Mouse (Mus musculus) liver, postnatal 0 days (tissue): ENCODE data around the gene Ampd2. TPM values are rescaled to one million over a fixed set of nuclear protein-coding genes. Genes with fewer than 3 reads are reported as not detected.

Experiments
- ATAC-seq: fragments of 200-750 bp; cut with Nextera tagmentation; 2 replicates; pipeline ENCODE4 v1.8.0; 2017; ENCODE audit warnings: mild to moderate bottlenecking, moderate library complexity
- DNase-seq: peaks from one replicate; pipeline ENCODE4 v3.0.0-alpha.2; 2016
- H3K27ac ChIP-seq: fragments of 300-500 bp; sonication (generic); 2 replicates; pipeline ENCODE4 v1.5.1; 2014; ENCODE audit warnings: antibody characterized with exemption, moderate library complexity, mild to moderate bottlenecking, low read depth
- H3K27me3 ChIP-seq: fragments of 300-500 bp; sonication (generic); 2 replicates; pipeline ENCODE4 v1.6.1; 2014; ENCODE audit warnings: low read length, control low read depth, mixed read lengths; ENCODE audit not compliant: insufficient read depth
- H3K36me3 ChIP-seq: fragments of 300-500 bp; sonication (generic); replicated peaks from 2 replicates; pipeline ENCODE4 v1.6.1; 2014; ENCODE audit warnings: mild to moderate bottlenecking, control low read depth, low read length, moderate library complexity, mixed read lengths; ENCODE audit not compliant: insufficient read depth
- H3K4me1 ChIP-seq: fragments of 300-500 bp; sonication (generic); 2 replicates; pipeline ENCODE4 v1.6.1; 2014; ENCODE audit warnings: antibody characterized with exemption, mild to moderate bottlenecking, control low read depth; ENCODE audit not compliant: insufficient read depth
- H3K4me2 ChIP-seq: fragments of 300-500 bp; sonication (generic); 2 replicates; pipeline ENCODE4 v1.6.1; 2014; ENCODE audit warnings: low read depth, mild to moderate bottlenecking, low read length, moderate library complexity, mixed read lengths
- H3K4me3 ChIP-seq: fragments of 300-500 bp; sonication (generic); 2 replicates; pipeline ENCODE4 v1.5.1; 2014; ENCODE audit warnings: low read depth, low read length
- H3K9ac ChIP-seq: fragments of 300-500 bp; sonication (generic); replicated peaks from 2 replicates; pipeline ENCODE4 v1.6.1; 2014; ENCODE audit warnings: mild to moderate bottlenecking, moderate library complexity
- H3K9me3 ChIP-seq: fragments of 300-500 bp; sonication (generic); 2 replicates; pipeline ENCODE4 v1.6.1; 2016; ENCODE audit warnings: mild to moderate bottlenecking, control low read depth, low read length, mixed read lengths
- CTCF ChIP-seq: sonication (generic); IDR thresholded peaks from 2 replicates; pipeline ENCODE4 v1.5.1; 2016; ENCODE audit warnings: antibody characterized with exemption, low read depth
- EP300 ChIP-seq: IDR thresholded peaks from 2 replicates; pipeline ENCODE4 v1.6.1; 2016; ENCODE audit warnings: antibody characterized with exemption, low read depth, mild to moderate bottlenecking
- WGBS: fragments of 180-500 bp; shearing (Covaris S2); extraction: QIAGEN DNeasy Blood & Tissue Kit; methylation state at CpG from one replicate; pipeline ENCODE4 v1.1.7; 2014; ENCODE audit not compliant: insufficient replicate concordance; 5-methylcytosine and 5-hydroxymethylcytosine counted together
- polyA plus RNA-seq: library from polyadenylated mRNA; unstranded; fragments of >200 nt; fragmentation: Nextera tagmentation; extraction: Ambion mirVana; gene quantifications from 2 replicates; pipeline ENCODE4 v1.2.1, GENCODE M21; 2015

Ampd2 gene
- polyA plus RNA-seq, 1 experiment from 2014 or later = 23.0 TPM

DNA sequence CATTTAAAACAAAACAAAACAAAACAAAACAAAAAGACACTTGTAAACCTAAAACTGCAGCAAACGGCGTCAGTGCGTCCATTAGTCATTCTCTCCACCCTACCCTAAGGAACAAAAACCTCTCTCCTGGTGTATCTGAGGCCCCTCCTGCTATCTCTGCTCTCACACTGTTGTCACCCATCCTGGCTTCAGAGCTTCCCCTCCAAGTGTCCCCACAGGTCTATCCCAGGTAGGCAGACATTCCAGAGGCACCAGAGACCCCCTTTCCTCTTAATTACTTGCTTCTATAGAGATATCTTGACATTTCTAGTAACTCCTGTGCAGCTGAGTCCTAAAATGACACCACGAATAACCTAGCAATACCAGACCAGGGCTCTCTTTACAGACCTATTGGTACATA, 42.9 kb upstream of the Ampd2 start:
- H3K9ac ChIP-seq = no peak overlapping the region
- no peak for DNase-seq
- no peak for ATAC-seq
- 76% methylated on average over 4 of the region's 4 CpGs for WGBS
- 0 out of 2 replicates have a peak, but pooled peaks cover 2% of the 10 kb centered on the region for H3K36me3 ChIP-seq
- no peaks in the 10 kb centered on the region for H3K9me3 ChIP-seq
- no peak overlapping the region for H3K4me3 ChIP-seq
- TF ChIP-seq CTCF = no peak
- TF ChIP-seq EP300 = no peak
- no peak overlapping the region for H3K27ac ChIP-seq
- H3K27me3 ChIP-seq = no peaks in the 10 kb centered on the region
- peaks cover 58% of the 10 kb centered on the region for H3K4me1 ChIP-seq
- peak overlapping the region; percentile 3; the same call in 1 of the 2 replicates for H3K4me2 ChIP-seq

DNA sequence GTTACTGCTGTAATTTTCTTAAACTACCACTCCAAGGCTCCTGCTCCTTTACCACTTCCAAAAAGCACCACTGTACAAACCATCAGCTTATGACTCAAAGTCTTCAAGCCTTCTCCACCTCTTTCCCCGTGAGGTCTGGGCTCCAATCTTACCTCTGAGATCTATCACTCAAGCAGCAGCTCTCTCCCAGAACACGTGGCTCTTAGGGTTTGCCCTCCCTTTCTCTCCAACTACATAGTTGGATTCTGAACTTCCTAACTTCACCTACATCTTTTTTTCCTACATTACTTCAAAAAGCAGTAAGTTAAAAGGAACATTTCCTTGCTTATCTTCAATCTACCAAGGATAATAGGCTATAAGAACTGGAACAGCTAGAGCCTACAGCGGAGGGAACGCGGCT, 42.1 kb upstream of the Ampd2 start:
- no peak for TF ChIP-seq CTCF
- TF ChIP-seq EP300 = no peak
- Histone ChIP-seq H3K27ac (no peak overlapping the region), H3K4me2 (no peak overlapping the region), H3K36me3 (peaks cover 2% of the 10 kb centered on the region), H3K9ac (no peak overlapping the region), H3K4me3 (no peak overlapping the region), H3K9me3 (no peaks in the 10 kb centered on the region), H3K27me3 (no peaks in the 10 kb centered on the region), H3K4me1 (peaks cover 62% of the 10 kb centered on the region)
- 69% methylated on average over 5 of the region's 5 CpGs for WGBS
- no peak for DNase-seq
- ATAC-seq = no peak

DNA sequence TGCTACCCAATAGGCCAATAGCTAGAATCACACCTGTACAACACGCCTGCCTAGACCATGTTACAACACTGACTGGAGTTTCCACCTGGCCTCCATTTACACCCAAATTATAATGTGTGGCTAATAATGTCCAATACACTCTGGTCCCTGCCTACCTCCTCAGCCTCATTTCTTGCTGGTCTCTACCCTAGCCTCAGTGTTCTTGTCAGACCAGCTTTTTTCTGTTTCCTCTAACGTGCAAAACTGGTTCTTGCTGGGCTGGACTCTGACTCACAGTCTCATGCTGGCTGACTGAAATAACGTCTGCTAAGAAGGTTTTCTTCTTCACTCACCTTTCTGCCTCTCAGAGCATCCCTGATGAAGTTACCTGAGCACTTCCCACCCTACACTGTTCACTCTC, 39.9 kb upstream of the Ampd2 start:
- H3K27me3 ChIP-seq = no peaks in the 10 kb centered on the region
- H3K4me2 ChIP-seq = no peak overlapping the region
- TF ChIP-seq EP300 = no peak
- TF ChIP-seq CTCF = no peak
- peaks cover 49% of the 10 kb centered on the region for H3K4me1 ChIP-seq
- DNase-seq (no peak), ATAC-seq (no peak)
- H3K36me3 ChIP-seq = peaks cover 21% of the 10 kb centered on the region
- 85% methylated on average over 3 of the region's 3 CpGs for WGBS
- no peaks in the 10 kb centered on the region for H3K9me3 ChIP-seq
- no peak overlapping the region for H3K27ac ChIP-seq
- no peak overlapping the region for H3K4me3 ChIP-seq
- H3K9ac ChIP-seq = no peak overlapping the region

DNA sequence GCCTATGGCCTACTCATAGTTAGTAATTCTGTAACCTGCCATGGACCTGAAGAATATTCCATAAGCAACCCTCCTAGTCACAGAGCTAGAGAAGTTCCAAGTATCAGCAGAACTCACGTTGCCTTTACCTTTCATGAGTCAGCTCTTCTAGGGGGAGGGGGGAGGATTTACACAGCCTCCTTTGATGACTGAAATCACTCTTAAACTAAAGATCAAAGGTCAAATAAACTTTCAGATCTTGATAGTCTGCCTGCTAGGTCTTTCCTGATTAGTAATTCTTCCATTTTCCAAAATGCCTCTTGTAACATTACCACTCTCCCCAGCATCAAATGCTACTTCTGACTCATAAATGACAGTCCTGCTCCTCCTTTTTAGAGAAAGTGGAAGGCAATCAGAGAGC, 37.7 kb upstream of the Ampd2 start:
- Histone ChIP-seq H3K4me3 (no peak overlapping the region), H3K9me3 (no peaks in the 10 kb centered on the region), H3K4me2 (no peak overlapping the region), H3K27me3 (no peaks in the 10 kb centered on the region), H3K36me3 (peaks cover 38% of the 10 kb centered on the region), H3K27ac (no peak overlapping the region), H3K9ac (no peak overlapping the region), H3K4me1 (peaks cover 35% of the 10 kb centered on the region)
- no peak for TF ChIP-seq CTCF
- TF ChIP-seq EP300 = no peak
- 20% methylated on average over 1 of the region's 1 CpGs for WGBS
- DNase-seq (no peak), ATAC-seq (no peak)

DNA sequence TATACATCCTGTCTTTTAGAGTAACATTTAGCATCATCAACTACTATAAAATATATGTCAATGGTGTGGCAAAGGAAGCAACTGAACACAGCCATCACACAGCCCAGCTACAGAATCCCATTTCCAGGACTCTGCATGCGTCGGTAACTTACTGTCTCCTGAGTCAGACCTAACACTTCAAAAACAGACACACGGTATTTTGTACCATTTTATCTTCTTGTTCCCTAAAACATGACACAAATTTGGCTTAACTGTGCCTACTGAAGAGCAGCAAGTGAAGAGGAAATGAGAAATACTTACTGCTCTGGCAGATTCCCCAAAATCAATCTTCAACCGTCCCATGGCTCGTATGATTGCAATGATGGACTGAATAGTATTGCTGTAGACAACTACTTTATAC, 36.8 kb upstream of the Ampd2 start:
- no peak for DNase-seq
- H3K4me3 ChIP-seq = no peak overlapping the region
- WGBS = 84% methylated on average over 5 of the region's 5 CpGs

DNA sequence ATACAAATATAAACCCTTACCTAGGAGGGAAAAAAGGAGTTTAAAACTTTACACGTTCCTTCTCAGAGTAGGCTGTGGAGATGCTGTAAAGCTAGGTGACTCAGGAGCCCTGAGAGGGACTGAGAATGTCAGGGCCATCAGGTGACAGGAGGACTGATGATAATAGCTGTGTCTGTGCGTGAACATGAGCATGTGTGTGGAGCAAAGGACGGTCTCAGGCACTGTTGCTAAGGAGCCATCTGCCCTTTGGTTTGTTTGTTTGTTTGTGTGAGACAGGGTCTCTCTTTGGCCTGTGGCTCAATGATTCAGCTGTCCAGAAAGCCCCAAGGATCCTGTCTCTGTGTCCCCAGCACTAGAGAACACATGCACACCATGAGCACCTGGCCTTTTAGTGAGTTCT, 34.6 kb upstream of the Ampd2 start:
- DNase-seq = no peak
- Histone ChIP-seq H3K27me3 (no peaks in the 10 kb centered on the region), H3K36me3 (peaks cover 59% of the 10 kb centered on the region), H3K27ac (no peak overlapping the region; the same call in 1 of the 2 replicates), H3K4me3 (no peak overlapping the region), H3K9me3 (no peaks in the 10 kb centered on the region), H3K4me1 (peaks cover 17% of the 10 kb centered on the region), H3K9ac (no peak overlapping the region), H3K4me2 (no peak overlapping the region)
- ATAC-seq = no peak
- no peak for TF ChIP-seq CTCF
- no peak for TF ChIP-seq EP300
- WGBS = 83% methylated on average over 3 of the region's 3 CpGs

More for the DNA sequence above, 36.8 kb upstream of the Ampd2 start:
- Histone ChIP-seq H3K27me3 (no peaks in the 10 kb centered on the region), H3K9me3 (no peaks in the 10 kb centered on the region), H3K4me1 (peaks cover 26% of the 10 kb centered on the region), H3K4me2 (no peak overlapping the region), H3K9ac (no peak overlapping the region), H3K27ac (no peak overlapping the region), H3K36me3 (peaks cover 47% of the 10 kb centered on the region)
- ATAC-seq = no peak
- TF ChIP-seq EP300 (no peak), CTCF (no peak)

DNA sequence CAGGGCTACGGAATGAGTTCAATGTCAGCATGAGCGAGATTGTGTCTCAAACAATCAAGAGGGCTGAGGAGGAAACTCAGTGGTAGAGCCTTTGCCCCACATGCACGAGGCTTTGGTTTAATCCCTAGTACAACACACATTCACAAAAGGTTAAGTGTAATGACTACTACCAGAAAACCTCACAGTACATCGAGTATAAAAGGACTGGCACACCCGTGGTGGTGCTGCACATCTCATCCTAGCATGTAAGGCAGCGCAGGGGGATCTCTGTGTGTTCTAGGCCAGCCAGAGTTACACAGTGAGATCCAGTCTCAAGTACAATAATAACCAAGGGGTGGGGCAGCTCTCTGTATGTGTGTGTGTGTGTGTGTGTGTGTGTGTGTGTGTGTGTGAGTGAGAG, 31.0 kb upstream of the Ampd2 start:
- DNase-seq = no peak
- H3K36me3 ChIP-seq = peaks cover 70% of the 10 kb centered on the region

More for the DNA sequence above, 31.0 kb upstream of the Ampd2 start:
- H3K9ac ChIP-seq = no peak overlapping the region
- H3K4me1 ChIP-seq = peaks cover 11% of the 10 kb centered on the region
- no peak overlapping the region for H3K4me2 ChIP-seq
- WGBS = 89% methylated on average over 6 of the region's 6 CpGs
- no peak for TF ChIP-seq EP300
- TF ChIP-seq CTCF = no peak
- no peak overlapping the region for H3K27ac ChIP-seq
- H3K27me3 ChIP-seq = no peaks in the 10 kb centered on the region
- H3K9me3 ChIP-seq = no peaks in the 10 kb centered on the region
- no peak overlapping the region for H3K4me3 ChIP-seq
- ATAC-seq = no peak
